Mouse (Mus musculus) spleen, adult 2 months (tissue): ENCODE measurements around the gene Ptges3l.

ENCODE experiments used
- CTCF ChIP-seq: fragments of 200-500 bp; IDR thresholded peaks from 2 replicates; pipeline ENCODE4 v1.5.1; 2011; ENCODE audit warnings: mild to moderate bottlenecking, inconsistent platforms; ENCODE audit not compliant: insufficient read depth, insufficient read length, insufficient replicate concordance; ENCODE audit errors: extremely low read depth
- POLR2A ChIP-seq: fragments of 200-500 bp; IDR thresholded peaks from 2 replicates; pipeline ENCODE4 v1.6.1; 2011; ENCODE audit warnings: low read depth, low read length, inconsistent platforms

- peak; percentile 8; the same call in 1 of the 2 replicates for TF ChIP-seq CTCF
- peak; percentile 72 for TF ChIP-seq POLR2A
Measured at GRCm38 (mm10) chr11:101424925-101425813, at the start of gene Ptges3l, which contains the start of gene Rundc1.
